22 mouse cellular contexts compared by ENCODE assay signal in the genomic region with DNA sequence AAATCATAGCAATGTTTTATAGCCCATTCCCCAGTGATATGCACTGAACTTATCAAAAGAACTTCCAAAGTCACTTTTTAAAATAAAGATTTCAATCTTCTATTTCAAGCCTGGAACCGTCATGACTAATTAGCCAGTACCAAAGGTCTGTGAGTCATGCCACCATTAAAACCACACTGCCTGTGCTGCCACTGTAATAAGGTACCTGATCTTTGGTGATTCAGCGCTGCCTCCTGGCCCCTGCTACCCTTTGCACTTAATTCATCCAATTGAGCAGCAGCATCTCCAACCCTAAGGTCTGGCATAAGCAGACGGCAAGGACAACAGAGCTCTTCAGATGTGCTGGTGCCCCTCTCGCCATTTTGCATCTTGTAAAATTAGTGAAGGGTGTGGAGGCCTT. TPM values are rescaled to one million over a fixed set of nuclear protein-coding genes. Genes with fewer than 3 reads are reported as not detected.
"Had no signal": no experiment of that assay in that cellular context is flagged by ENCODE, and none has a peak within 500 bp of the region (broad histone marks: within the 10 kb centered on the region; RNA-seq: fewer than 3 reads in every experiment).

No protein-coding gene starts in this region.

- H3K9ac ChIP-seq: liver, embryonic 12.5 days; lung, embryonic 14.5 days; midbrain, embryonic 13.5 days; neural tube, embryonic 13.5 days had no signal

- H3K27me3 ChIP-seq: liver, embryonic 12.5 days; midbrain, embryonic 13.5 days; neural tube, embryonic 13.5 days had no signal

- H3K27ac ChIP-seq: left cerebral cortex, adult 2 months; limb, embryonic 10.5 days; liver, embryonic 12.5 days; midbrain, embryonic 13.5 days; neural tube, embryonic 13.5 days had no signal

- H3K4me3 ChIP-seq: left cerebral cortex, adult 2 months; limb, embryonic 10.5 days; liver, embryonic 12.5 days; midbrain, embryonic 13.5 days; neural tube, embryonic 13.5 days had no signal

- H3K4me2 ChIP-seq: liver, embryonic 12.5 days; lung, embryonic 14.5 days; midbrain, embryonic 13.5 days; neural tube, embryonic 13.5 days had no signal

- H3K9me3 ChIP-seq: limb, embryonic 10.5 days; liver, embryonic 12.5 days; midbrain, embryonic 13.5 days; neural tube, embryonic 13.5 days had no signal

- ATAC-seq: liver, embryonic 12.5 days; midbrain, embryonic 13.5 days had no signal

- H3K36me3 ChIP-seq: limb, embryonic 10.5 days; liver, embryonic 12.5 days; midbrain, embryonic 13.5 days; neural tube, embryonic 13.5 days had no signal

- DNase-seq: kidney, postnatal 25 days; lung, embryonic 14.5 days; lung, postnatal 10 days; lung, postnatal 4 days; retina, postnatal 1 day; right cerebral cortex, postnatal 4 days; spleen, adult 18-20 months; thymus, adult 18-20 months; thymus, postnatal 14 days had no signal

- H3K4me1 ChIP-seq: limb, embryonic 10.5 days; liver, embryonic 12.5 days; midbrain, embryonic 13.5 days; neural tube, embryonic 13.5 days had no signal

RNA-seq across cellular contexts. Expression of a gene that starts 18.7 kb away (rescaled TPM):
- total RNA-seq: layer of hippocampus, postnatal 25 days; left cerebral cortex, adult 2 months; left cerebral cortex, postnatal 14 days; megakaryocyte-erythroid progenitor cell, adult 5-6 weeks had no signal
- polyA plus RNA-seq: kidney, embryonic 16.5 days; limb, embryonic 10.5 days; limb, embryonic 14.5 days; liver, embryonic 12.5 days; liver, embryonic 16.5 days; lung, embryonic 14.5 days; midbrain, embryonic 13.5 days; neural tube, embryonic 13.5 days; stomach, embryonic 14.5 days; urinary bladder, adult 2 months had no signal
